Comparison of ENCODE assay signal across 10 mouse cellular contexts in genomic region chr6:51732298-51732895, GRCm38 (mm10).
A peak's percentile ranks its signal among the peaks of the same experiment; 100 is the strongest.
DNase-seq lines count a peak whose midpoint lies in the region; TF ChIP-seq lines count a peak whose summit lies in the region.
"Had no signal": no experiment of that assay in that cellular context is flagged by ENCODE, and none has a peak within 500 bp of the region (broad histone marks: within the 10 kb centered on the region; RNA-seq: fewer than 3 reads in every experiment).

No protein-coding gene starts in this region.

- H3K4me3 ChIP-seq in cerebellum, adult 2 months (replicated peaks; ENCODE audit: insufficient read depth, low read depth, low read length) = peak overlapping the region; percentile 33

- no peak for TF ChIP-seq CTCF in cerebellum, adult 2 months (IDR thresholded peaks at IDR 0.05; ENCODE audit: borderline replicate concordance, insufficient read depth, low read depth, low read length)

- H3K27ac ChIP-seq in cerebellum, adult 2 months (ENCODE audit: insufficient read depth, low read length) = peak overlapping the region; percentile 37
- H3K27ac ChIP-seq: liver, embryonic 14.5 days had no signal

- H3K27me3 ChIP-seq in cerebellum, adult 2 months (ENCODE audit: control insufficient read depth, insufficient read depth, low read length) = no peaks in the 10 kb centered on the region
- H3K27me3 ChIP-seq: CH12.LX had no signal

- peaks cover 13% of the 10 kb centered on the region for H3K4me1 ChIP-seq in cerebellum, adult 2 months (ENCODE audit: control insufficient read depth, insufficient read depth, low read length)

- TF ChIP-seq POLR2A in cerebellum, adult 2 months (IDR thresholded peaks at IDR 0.05; ENCODE audit: borderline replicate concordance, insufficient read depth, low read length) = no peak

- WGBS in cerebellum, adult 2 months = 12% methylated on average over 11 of the region's 11 CpGs

- peak; percentile 31 for DNase-seq in kidney, adult 11 months
- no peak for DNase-seq in kidney, postnatal 4 days
- peak; percentile 18 for DNase-seq in R1 (ENCODE audit: low read depth, low spot score)
- DNase-seq in cerebellum, adult 2 months = peak; percentile 90 to 93
- DNase-seq in kidney, postnatal 14 days = peak; percentile 44
- no peak for DNase-seq in c-Kit-positive CD71-positive TER-119-positive erythroid progenitor cells, embryonic 14.5 days (ENCODE audit: low spot score)
- no peak for DNase-seq in gastrocnemius, postnatal 10 days
- no peak for DNase-seq in urinary bladder, adult 2 months (ENCODE audit: low spot score)

Comparison
In these comparisons a context has a peak if more than half of its experiments do, and no peak if none do; other contexts are left out.
1. DNase-seq: peak in kidney, adult 11 months (single experiment), R1 (single experiment), cerebellum, adult 2 months (2 of 2) and kidney, postnatal 14 days (single experiment); none in kidney, postnatal 4 days (0 of 2), c-Kit-positive CD71-positive TER-119-positive erythroid progenitor cells, embryonic 14.5 days (single experiment), gastrocnemius, postnatal 10 days (single experiment) and urinary bladder, adult 2 months (single experiment).